Mouse (Mus musculus) G1E-ER4 (cell line): ENCODE measurements around the gene Capn9. TPM values are rescaled to one million over a fixed set of nuclear protein-coding genes. Genes with fewer than 3 reads are reported as not detected.

ENCODE experiments used
- GATA1 ChIP-seq: IDR thresholded peaks from one replicate; pipeline ENCODE4 v1.8.0; 2012; ENCODE audit warnings: low read length, inconsistent platforms
- polyA plus RNA-seq: library from polyadenylated mRNA; stranded (reverse); fragments of >175 nt; gene quantifications from 2 replicates; pipeline ENCODE4 v1.2.3, GENCODE M21; 2012

Capn9 gene
- polyA plus RNA-seq, result not detected in 2 replicates

DNA sequence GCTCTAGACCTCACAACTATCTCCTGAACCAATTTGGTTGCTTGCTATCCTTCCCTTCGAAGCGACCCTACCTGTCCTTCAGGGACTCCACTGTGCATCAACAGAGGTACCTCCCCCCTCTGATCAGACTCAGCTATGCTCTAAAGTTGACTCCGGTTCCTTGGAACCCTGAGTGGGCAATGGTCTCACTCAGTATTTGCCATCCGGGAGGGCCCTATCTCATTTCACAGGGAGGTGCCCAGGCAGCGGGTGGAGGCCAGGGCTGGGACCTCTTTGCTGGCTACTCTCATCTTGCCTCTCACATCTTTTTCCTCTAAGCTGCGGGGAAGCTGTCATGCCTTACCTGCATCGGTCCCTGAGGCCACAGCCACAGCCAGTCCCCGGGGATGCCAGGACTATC is at the start of gene Capn9:
Gene Capn9 (plus strand): TSS at position 301 of the 400 bp plus-strand sequence.
- TF ChIP-seq GATA1, result no peak

DNA sequence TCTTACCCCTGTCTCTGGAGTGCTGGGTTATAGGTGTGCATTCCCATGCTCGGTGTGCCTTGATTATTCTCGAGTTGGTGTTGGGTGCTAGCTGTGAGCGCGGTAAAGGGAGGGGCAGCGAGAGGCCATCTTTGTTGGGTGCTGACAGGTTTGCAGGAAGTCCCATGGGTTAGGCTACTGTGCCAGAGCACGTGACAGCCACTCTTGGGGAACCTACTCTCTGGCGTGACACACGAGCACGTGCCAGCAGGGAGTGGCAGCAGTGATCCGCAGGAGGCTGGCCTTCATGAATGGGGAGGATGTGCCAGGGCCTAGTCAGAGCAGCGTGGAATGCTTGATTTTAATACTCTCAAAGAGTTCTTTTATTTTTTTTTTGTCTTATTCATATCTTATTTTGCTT is 49.6 kb upstream of the Capn9 start:
- no peak for TF ChIP-seq GATA1

DNA sequence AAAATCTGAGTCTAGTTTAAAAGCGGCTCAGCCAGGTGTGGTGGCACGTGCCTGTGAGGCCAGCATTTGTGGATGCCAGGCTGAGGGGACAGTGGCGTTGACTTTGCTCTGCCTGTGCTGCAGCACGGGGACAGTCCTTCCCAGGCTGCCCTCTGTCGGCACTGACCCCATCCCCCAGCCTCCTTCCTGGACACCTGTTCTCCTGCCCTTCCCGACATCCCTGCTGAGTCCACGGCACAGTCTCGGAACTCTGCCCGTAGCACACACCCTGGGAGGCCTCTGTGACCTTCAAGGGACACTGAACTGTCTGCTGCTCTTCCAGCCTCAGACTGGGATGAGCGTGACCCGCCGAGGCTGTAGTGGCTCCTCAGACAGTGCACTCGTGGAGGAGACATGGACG is 45.8 kb upstream of the Capn9 start:
- no peak for TF ChIP-seq GATA1

DNA sequence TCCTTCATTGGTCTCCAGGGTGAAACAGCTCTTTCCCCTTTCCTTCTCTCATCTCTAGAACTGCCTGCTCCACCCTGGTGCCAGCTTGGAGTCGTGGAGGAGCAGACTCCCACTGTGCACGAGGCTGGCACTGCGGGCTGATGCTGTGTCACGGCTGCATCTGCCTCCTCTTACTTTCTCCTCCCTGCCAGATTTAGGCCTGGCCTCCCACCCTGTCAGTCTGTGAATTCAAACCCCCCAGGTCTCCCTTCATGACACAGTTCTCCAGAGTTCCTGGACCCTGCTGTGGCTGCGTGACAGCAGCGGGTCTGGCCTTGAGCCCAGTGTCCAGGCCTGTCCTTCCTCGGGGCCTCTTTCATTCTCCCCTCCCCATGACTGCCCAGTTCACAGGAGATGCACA is 45.4 kb upstream of the Capn9 start:
- TF ChIP-seq GATA1, result no peak

DNA sequence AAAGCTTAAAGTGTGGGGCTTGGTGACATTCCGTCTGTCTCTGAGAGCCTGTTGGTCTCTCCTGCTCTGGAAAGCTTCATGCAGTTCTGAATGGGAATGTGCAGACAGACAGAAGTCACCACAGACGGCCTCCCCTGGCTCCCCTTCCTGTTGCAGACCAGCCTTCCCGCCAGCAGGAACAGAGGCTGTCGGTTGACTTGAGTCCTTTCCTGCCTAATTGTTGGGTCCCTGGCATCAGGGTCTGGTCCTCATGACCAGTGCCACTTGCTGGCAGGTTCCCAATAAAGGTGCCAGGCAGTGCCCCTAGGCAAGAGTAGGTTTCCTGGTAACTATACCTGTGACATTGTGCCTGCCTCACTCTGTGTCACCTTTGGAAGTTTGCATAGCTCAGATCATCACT is 44.9 kb upstream of the Capn9 start:
- no peak for TF ChIP-seq GATA1

DNA sequence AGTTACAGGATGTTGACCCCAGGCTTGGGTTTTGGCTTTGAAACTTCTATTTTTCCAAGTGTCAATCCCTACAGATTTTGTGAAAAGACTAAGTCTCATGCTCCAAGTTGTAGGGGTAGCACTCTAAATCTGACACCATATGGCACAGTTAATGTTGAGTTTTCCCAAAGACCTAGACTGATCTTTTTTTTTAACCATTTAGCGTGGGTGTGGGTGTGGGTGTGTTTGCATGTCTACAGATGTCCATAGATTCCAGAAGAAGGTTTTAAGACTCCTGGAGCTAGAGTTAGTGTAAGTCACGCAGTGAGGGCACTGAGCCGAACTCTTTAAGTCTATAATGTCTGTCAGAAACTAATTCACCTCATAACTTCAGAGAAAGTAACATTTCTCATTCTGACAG is 43.3 kb upstream of the Capn9 start:
- no peak for TF ChIP-seq GATA1

DNA sequence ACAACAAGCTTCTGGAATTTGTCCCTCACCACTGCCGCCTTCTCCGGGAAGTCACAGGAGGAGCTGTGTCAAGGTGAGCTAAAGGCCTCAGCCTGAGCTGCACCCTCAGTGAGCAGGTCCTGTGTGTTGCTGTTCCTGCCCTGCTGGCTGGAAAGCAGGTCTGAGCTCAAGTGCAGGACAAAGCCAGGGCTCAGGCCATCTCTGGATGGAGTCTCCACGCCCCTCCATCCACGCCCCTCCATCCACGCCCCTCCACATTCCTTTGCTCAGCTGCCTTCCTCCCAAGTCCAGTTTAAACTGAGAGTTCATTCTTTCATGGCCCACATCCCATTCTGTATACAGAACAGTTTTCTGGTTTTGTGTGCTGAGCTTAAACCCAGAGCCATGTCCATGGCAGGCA is 40.5 kb upstream of the Capn9 start:
- no peak for TF ChIP-seq GATA1

DNA sequence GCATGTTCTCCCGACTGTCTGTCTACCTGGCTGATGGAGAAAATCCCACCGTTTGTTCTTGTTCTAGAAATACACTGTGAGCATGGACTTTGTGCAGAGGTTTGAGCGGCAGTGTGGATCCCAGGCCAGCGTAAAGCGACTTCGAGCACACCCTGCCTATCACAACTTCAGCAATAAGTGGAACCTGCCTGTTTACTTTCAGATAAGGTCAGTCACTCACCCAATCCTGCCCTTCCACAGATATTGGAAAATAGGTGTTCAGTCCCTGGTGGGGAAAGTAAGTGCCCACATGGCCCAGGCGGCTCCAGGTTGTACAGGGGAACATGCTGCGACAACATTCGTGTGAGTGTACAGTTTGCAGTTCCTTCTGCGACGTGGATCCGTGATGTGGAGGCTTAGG is 35.0 kb upstream of the Capn9 start:
- TF ChIP-seq GATA1, result no peak

DNA sequence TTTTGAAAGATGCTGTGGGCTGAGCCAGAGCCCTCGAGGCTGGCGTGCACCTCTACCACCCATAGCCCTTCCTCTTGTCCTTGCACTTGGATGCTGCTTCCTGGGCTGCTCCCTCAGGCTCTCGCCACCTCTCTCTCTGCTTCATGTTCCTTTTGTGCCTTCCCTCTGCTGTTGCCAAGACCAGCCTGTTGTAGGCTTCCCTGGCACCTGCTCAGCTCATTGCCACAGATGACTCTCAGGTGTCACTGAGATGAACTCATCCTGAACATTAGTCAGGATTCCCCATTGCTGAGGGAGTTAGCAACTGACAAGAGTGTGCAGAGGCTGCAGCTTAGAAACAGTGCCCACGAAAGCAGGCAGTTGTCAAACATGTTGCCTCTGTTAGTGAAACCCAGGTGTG is 33.9 kb upstream of the Capn9 start:
- TF ChIP-seq GATA1, result no peak

DNA sequence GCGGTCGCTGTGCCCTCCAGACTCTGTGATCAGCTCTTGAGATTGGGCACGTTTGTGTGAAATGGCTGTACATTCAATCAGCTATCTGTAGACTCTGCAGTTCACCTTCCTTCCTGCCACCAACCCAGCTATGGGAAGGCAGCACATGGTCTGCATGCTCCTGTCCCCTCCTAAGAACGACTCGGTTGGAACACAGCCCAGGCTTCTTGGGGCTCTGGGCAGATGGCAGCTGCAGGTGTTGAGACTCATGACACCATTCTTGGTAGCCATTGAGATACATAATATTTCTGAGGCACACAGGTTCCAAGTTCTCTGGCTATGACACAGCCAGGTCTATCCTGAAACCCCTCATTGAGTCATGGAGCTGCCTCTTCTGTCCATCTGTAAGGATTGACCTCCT is 32.6 kb upstream of the Capn9 start:
- no peak for TF ChIP-seq GATA1

DNA sequence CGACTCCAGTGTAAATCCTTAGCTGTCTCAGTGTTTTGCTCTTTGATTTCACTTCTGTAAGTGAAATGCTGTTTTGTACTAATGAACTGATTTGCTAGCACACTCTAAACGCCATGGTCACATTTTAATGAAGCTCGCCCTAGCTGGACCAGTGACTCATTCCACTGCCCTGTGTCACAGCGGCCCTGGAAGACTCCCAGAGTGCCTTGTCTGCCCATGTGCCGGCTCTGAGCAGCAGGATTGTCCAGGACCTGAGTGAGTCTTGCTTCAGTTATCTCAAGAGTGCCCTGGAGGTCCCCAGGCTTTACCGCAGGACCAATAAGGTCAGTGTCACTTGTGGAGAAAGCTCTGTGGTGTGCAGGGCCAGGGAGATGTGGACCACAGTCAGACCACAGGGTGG is 29.5 kb upstream of the Capn9 start:
- TF ChIP-seq GATA1, result no peak

DNA sequence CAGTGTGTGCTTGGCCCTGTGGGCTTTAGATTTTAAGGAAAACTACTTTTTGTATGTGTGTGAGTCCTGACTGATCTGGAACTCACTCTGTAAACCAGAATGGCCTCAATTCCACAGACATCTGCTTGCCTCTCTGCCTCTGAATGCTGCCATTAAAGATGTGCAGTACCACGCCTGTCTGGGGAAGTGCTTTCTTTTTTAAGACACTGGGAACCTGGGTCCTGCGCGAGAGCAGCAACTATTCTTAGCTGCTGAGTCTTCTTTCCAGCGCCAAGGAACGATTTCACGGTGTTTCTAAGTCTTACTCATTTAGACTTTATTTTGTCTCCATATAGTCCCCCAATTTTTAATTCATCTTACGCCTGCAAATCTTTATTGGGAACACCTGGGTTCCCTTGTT is 29.1 kb upstream of the Capn9 start:
- TF ChIP-seq GATA1, result no peak

DNA sequence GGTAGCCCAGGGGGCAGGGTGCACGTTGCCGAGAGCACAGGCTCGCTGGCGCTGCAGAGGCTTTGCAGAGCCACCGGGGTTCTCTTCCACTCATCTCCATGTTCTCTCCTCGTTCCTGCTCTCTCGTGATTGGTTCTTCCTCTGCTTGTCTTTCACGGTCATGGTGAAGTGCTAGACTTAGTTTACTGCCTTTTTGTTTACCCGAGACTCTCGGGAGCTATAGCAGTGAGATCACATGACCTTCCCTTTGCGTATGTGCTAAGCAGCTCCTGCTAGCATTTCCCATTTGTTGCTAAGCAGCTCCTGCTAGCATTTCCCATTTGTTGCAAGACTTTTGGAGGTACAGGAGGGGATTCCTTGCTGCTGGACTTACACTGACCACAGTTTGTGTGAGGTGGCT is 28.6 kb upstream of the Capn9 start:
- TF ChIP-seq GATA1, result no peak

DNA sequence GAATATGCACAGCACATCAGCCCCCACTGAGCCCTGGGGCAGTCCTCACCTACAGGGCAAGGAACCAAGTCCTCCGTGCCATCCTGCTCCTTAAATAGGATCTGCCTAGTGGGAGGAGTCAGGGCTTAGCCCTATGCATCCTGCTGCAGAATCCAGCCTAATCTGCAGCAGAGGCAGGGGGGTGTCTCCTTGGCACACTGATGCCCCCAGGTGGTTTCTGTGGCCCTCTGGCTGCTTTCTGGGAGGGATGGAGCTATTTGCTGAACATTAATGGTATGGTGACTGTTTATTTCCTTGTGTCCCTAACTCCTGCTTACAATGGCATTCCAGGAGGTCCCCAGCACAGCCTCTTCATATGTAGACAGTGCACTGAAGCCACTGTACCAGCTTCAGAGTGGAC is 27.7 kb upstream of the Capn9 start:
- no peak for TF ChIP-seq GATA1

DNA sequence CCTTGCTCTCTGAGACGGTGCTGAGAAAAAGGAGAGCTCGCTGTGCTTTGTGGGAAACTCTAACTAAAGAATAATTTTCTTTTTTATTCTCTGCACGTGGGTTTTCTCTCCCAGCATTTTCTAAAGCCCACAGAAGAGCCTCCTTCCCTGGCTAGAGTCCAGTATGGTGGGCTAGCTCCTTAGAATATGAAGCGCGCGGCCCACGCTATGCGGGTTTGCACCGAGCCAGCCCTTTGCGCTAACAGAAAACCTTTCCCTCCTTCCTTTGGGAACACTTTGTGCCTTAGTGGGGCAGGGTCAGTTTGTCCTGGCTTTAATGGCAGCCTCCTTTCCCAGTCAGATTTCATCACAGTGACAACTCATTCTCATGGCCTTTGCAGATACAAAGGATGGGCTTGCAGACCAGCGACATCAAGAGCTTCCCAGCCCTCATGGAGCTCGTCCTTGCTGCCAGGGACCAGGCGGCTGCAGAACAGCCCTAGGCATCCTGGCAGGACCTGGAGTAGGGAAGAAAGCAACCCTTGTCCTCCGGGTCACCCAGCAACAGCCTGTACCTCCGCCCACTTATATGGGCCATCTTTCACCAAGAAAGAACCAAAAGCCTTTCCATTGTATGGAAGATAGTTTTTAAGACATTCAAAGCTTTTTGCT is 24.8 kb upstream of the Capn9 start:
- no peak for TF ChIP-seq GATA1

DNA sequence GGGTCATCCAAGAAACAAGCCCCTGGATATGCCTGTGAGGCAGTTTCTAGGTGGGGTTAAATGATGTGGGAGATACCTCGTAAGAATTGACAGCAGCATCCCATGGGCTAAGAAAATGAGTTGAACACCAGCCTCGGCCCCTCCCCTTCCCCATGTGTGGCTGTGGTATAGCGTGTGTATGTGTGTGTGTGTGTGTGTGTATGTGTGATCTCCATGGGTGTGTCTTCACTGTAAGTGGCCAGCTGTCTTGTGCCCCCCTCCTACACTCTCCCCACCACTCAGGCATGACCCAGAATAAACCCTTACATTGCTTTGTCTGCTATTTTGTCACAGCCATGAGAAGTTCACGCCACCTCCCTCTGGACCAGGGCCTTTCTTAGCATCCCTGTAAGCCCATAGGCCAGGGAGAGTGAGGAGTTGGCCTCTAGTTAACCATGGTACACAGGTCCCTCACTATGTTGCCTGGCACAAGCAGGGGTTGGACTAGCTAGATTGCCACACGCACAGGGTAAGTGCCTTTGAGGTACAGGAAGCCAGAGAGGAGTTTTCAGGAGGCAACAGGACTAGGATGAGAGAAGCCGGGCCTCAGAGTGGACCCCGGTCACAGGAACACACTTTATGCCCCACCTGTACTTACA is 20.7 kb upstream of the Capn9 start:
- no peak for TF ChIP-seq GATA1

DNA sequence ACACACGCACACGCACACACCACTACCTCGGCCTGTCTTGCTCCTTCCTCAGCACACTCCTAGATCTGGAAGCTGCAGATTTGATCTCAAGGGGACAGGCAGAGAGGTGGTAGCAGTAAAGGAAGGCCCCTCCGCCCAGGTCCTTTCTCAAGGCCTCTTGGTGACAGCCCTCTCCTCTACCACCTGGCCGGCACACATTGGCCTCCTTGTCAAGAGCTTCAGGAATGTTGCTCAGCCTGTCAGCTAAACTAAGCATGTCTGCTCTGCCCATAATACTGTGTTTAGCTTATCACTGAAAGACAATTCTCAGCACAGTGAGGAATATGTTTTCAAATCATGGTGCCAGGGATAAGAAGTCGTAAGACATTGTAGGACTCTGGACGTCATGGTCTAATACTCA is 19.7 kb upstream of the Capn9 start:
- no peak for TF ChIP-seq GATA1

DNA sequence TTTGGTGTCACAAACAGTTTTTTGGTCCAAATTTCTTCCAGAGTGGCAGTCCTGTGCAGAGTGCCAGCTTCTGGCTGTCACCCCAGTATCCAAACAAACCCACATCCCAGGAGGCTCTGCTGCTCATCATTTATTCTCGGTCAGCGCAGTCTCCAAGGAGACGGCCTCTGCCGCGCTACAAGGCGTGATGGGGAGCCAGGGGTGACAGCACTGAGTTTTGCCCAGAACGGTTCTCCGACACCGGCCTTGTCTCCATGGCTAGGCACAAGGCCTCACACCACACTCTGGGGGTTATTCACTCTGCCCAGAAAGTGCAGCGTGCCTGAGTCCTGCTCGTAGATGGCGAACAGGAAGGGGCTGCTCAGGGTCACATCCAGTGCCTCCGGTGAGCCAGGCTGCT is 19.3 kb upstream of the Capn9 start:
- TF ChIP-seq GATA1, result no peak
